In genomic region chr8:120036111-120036510, GRCm38 (mm10) we compare ENCODE assay signal across 11 mouse cellular contexts. TPM values are rescaled to one million over a fixed set of nuclear protein-coding genes. Genes with fewer than 3 reads are reported as not detected.
DNase-seq lines count a peak whose midpoint lies in the region; ATAC-seq and TF ChIP-seq lines count a peak whose summit lies in the region.
"Had no signal": no experiment of that assay in that cellular context is flagged by ENCODE, and none has a peak within 500 bp of the region (broad histone marks: within the 10 kb centered on the region; RNA-seq: fewer than 3 reads in every experiment).

No protein-coding gene starts in this region.

- no peak for ATAC-seq in forebrain, embryonic 11.5 days (replicated peaks; ENCODE audit: low FRiP score)

- no peak overlapping the region for H3K4me3 ChIP-seq in kidney, adult 2 months (ENCODE audit: insufficient read depth, low read depth, low read length)
- H3K4me3 ChIP-seq in limb, embryonic 10.5 days, result no peak overlapping the region
- H3K4me3 ChIP-seq in forebrain, embryonic 11.5 days (ENCODE audit: low read depth, low read length), result no peak overlapping the region
- H3K4me3 ChIP-seq: forebrain, embryonic 12.5 days had no signal

- DNase-seq in adrenal gland, adult 2 months, result peak; percentile 68
- DNase-seq in adrenal gland, postnatal 25 days, result no peak
- peak; percentile 50 for DNase-seq in kidney, adult 2 months
- DNase-seq in kidney, postnatal 10 days, result no peak
- peak; percentile 48 for DNase-seq in embryo, embryonic 11 days
- DNase-seq in limb, embryonic 10.5 days (ENCODE audit: low spot score), result no peak
- no peak for DNase-seq in spleen, adult 18-20 months
- DNase-seq in forebrain, embryonic 11.5 days (ENCODE audit: low spot score), result no peak
- DNase-seq: kidney, adult 8-10 months; right cerebral cortex, postnatal 4 days had no signal

- H3K27me3 ChIP-seq in kidney, adult 2 months (replicated peaks; ENCODE audit: control insufficient read depth, insufficient read depth, low read length), result no peaks in the 10 kb centered on the region
- H3K27me3 ChIP-seq in limb, embryonic 10.5 days (ENCODE audit: low read depth, poor library complexity, severe bottlenecking), result no peaks in the 10 kb centered on the region
- H3K27me3 ChIP-seq in forebrain, embryonic 11.5 days (ENCODE audit: control insufficient read depth, insufficient read depth, low read length), result no peaks in the 10 kb centered on the region
- H3K27me3 ChIP-seq: forebrain, embryonic 12.5 days had no signal

- 38% methylated on average over 9 of the region's 9 CpGs for WGBS in kidney, adult 2 months
- WGBS in limb, embryonic 10.5 days, result 20% methylated on average over 9 of the region's 9 CpGs
- 29% methylated on average over 9 of the region's 9 CpGs for WGBS in forebrain, embryonic 11.5 days

- no peak overlapping the region for H3K9ac ChIP-seq in forebrain, embryonic 11.5 days (ENCODE audit: low read length)
- H3K9ac ChIP-seq: forebrain, embryonic 12.5 days had no signal

- H3K4me1 ChIP-seq in kidney, adult 2 months (ENCODE audit: control insufficient read depth, insufficient read depth, low read length), result 0 out of 2 replicates have a peak, but pooled peaks cover 3% of the 10 kb centered on the region
- peaks cover 51% of the 10 kb centered on the region for H3K4me1 ChIP-seq in limb, embryonic 10.5 days
- H3K4me1 ChIP-seq in forebrain, embryonic 11.5 days (replicated peaks; ENCODE audit: control insufficient read depth, insufficient read depth, low read length), result 0 out of 2 replicates have a peak, but pooled peaks cover 2% of the 10 kb centered on the region

- H3K36me3 ChIP-seq in kidney, adult 2 months (ENCODE audit: control insufficient read depth, insufficient read depth, low read length), result no peaks in the 10 kb centered on the region
- H3K36me3 ChIP-seq in limb, embryonic 10.5 days, result no peaks in the 10 kb centered on the region
- no peaks in the 10 kb centered on the region for H3K36me3 ChIP-seq in forebrain, embryonic 11.5 days (ENCODE audit: control insufficient read depth, insufficient read depth, low read length)
- H3K36me3 ChIP-seq: forebrain, embryonic 12.5 days had no signal

- no peak overlapping the region for H3K4me2 ChIP-seq in forebrain, embryonic 11.5 days (ENCODE audit: low read depth, low read length, severe bottlenecking)
- H3K4me2 ChIP-seq: forebrain, embryonic 12.5 days had no signal

- no peak overlapping the region for H3K27ac ChIP-seq in kidney, adult 2 months (ENCODE audit: insufficient read depth, low read depth, low read length)
- peak overlapping the region; percentile 44 for H3K27ac ChIP-seq in limb, embryonic 10.5 days
- H3K27ac ChIP-seq in forebrain, embryonic 11.5 days (ENCODE audit: low read depth, low read length), result no peak overlapping the region
- H3K27ac ChIP-seq: forebrain, embryonic 12.5 days had no signal

- no peaks in the 10 kb centered on the region for H3K9me3 ChIP-seq in limb, embryonic 10.5 days (replicated peaks)
- no peaks in the 10 kb centered on the region for H3K9me3 ChIP-seq in forebrain, embryonic 11.5 days (ENCODE audit: control insufficient read depth, low read length)
- H3K9me3 ChIP-seq: forebrain, embryonic 12.5 days had no signal

- no peak for TF ChIP-seq POLR2A in kidney, adult 2 months (IDR thresholded peaks at IDR 0.05; ENCODE audit: low read depth, low read length)

- no peak for TF ChIP-seq CTCF in kidney, adult 2 months (conservative IDR thresholded peaks at IDR 0.05; ENCODE audit: insufficient read depth, insufficient read length, low read depth, low read length)

RNA-seq across cellular contexts. Expression of gene Crispld2, which starts 43.9 kb away (rescaled TPM):
- total RNA-seq in adrenal gland, adult 2 months (2021), result 10 to 100 TPM; 15.5 to 19.5 TPM
- 17.6 and 20.4 TPM in 2 replicates for polyA plus RNA-seq in adrenal gland, adult 2 months (2012; rRNA removed)
- total RNA-seq in adrenal gland, postnatal 25 days (2021), result 5.1 and 6.9 TPM in 2 replicates
- 16.7 and 19.7 TPM in 2 replicates for polyA plus RNA-seq in kidney, adult 2 months (2012; rRNA removed)
- polyA plus RNA-seq in limb, embryonic 10.5 days (2016; fragmentation: Nextera tagmentation; extraction: Ambion mirVana), result 5.0 and 6.1 TPM in 2 replicates
- polyA plus RNA-seq in forebrain, embryonic 11.5 days (2014; fragmentation: Nextera tagmentation; extraction: Ambion mirVana), result 1.6 and 2.1 TPM in 2 replicates

Comparison
In these comparisons a context has a peak if more than half of its experiments do, and no peak if none do; other contexts are left out.
1. DNase-seq: peak in adrenal gland, adult 2 months (single experiment), kidney, adult 2 months (single experiment) and embryo, embryonic 11 days (single experiment); none in adrenal gland, postnatal 25 days (single experiment), kidney, postnatal 10 days (single experiment), limb, embryonic 10.5 days (single experiment), spleen, adult 18-20 months (0 of 2) and forebrain, embryonic 11.5 days (single experiment).